Mouse (Mus musculus) CH12.LX (cell line): ENCODE data around the gene H2afb3. TPM values are rescaled to one million over a fixed set of nuclear protein-coding genes. Genes with fewer than 3 reads are reported as not detected.

ENCODE experiments used
- DNase-seq: peaks from one replicate; pipeline ENCODE4 v3.0.0-alpha.2; 2013; ENCODE audit errors: extremely low read depth
- H3K27ac ChIP-seq: 2 replicates; pipeline ENCODE4 v1.5.1; 2012; ENCODE audit warnings: low read depth, mild to moderate bottlenecking, control low read depth, moderate library complexity; ENCODE audit not compliant: insufficient read depth
- H3K27me3 ChIP-seq: replicated peaks from 2 replicates; pipeline ENCODE3; 2012; ENCODE audit warnings: inconsistent platforms
- H3K36me3 ChIP-seq, 2 experiments: replicated peaks in 1 of 2; 2 replicates each; pipeline versions ENCODE3 to v1.6.1; 2012; ENCODE audit warnings: inconsistent platforms in 1 of 2, low read length in 1 of 2, mild to moderate bottlenecking in 1 of 2, mixed read lengths in 1 of 2, moderate library complexity in 1 of 2; ENCODE audit not compliant: control insufficient read depth in 1 of 2, insufficient read depth in 1 of 2
- H3K4me1 ChIP-seq, 2 experiments: 2 replicates each; pipeline ENCODE4 v1.6.1; 2012; ENCODE audit warnings: inconsistent platforms in 1 of 2, moderate library complexity in 1 of 2; ENCODE audit not compliant: insufficient read depth in 2 of 2, control insufficient read depth in 1 of 2
- H3K4me2 ChIP-seq: 2 replicates; pipeline ENCODE4 v1.6.1; 2012; ENCODE audit warnings: low read depth, mild to moderate bottlenecking, control low read depth; ENCODE audit not compliant: poor library complexity, insufficient read depth, severe bottlenecking
- H3K4me3 ChIP-seq, 3 experiments: fragments of 150-350 bp in 1 of 3; sonication (generic) in 1 of 3; replicated peaks in 1 of 3; 2 replicates each; pipeline versions ENCODE3 to v1.5.1; 2011 to 2012; ENCODE audit warnings: low read depth in 2 of 3, low read length in 2 of 3, mild to moderate bottlenecking in 2 of 3, moderate library complexity in 2 of 3, control low read depth in 1 of 3, improper control_type of control experiment in 1 of 3, inconsistent platforms in 1 of 3, mixed read lengths in 1 of 3; ENCODE audit not compliant: poor library complexity in 1 of 3
- H3K79me2 ChIP-seq: replicated peaks from 2 replicates; pipeline ENCODE4 v1.6.1; 2012; ENCODE audit warnings: mild to moderate bottlenecking, moderate library complexity; ENCODE audit not compliant: control insufficient read depth, poor library complexity, insufficient read depth, severe bottlenecking; ENCODE audit errors: extremely low read depth
- H3K9ac ChIP-seq: 2 replicates; pipeline ENCODE4 v1.6.1; 2012; ENCODE audit warnings: low read depth, mild to moderate bottlenecking, control low read depth, moderate library complexity; ENCODE audit not compliant: insufficient read depth
- H3K9me3 ChIP-seq: replicated peaks from 2 replicates; pipeline ENCODE3; 2012; ENCODE audit warnings: low read length, inconsistent platforms, mixed read lengths
- BHLHE40 ChIP-seq: IDR thresholded peaks from 2 replicates; pipeline ENCODE4 v1.6.1; 2011; ENCODE audit warnings: mild to moderate bottlenecking, low read depth, low read length, improper control_type of control experiment
- CHD2 ChIP-seq: IDR thresholded peaks from 2 replicates; pipeline ENCODE4 v1.6.1; 2011; ENCODE audit warnings: low read length, improper control_type of control experiment
- CTCF ChIP-seq, 2 experiments: IDR thresholded peaks in 1 of 2; conservative IDR thresholded peaks in 1 of 2; 2 replicates each; pipeline ENCODE4 v1.5.1; 2011 to 2012; ENCODE audit warnings: low read depth in 2 of 2, low read length in 2 of 2, improper control_type of control experiment in 1 of 2, inconsistent platforms in 1 of 2, mild to moderate bottlenecking in 1 of 2, moderate library complexity in 1 of 2
- EP300 ChIP-seq: IDR thresholded peaks from 2 replicates; pipeline ENCODE4 v1.6.1; 2011; ENCODE audit warnings: low read length, improper control_type of control experiment
- GABPA ChIP-seq: IDR thresholded peaks from 2 replicates; pipeline ENCODE4 v1.6.1; 2012; ENCODE audit warnings: low read depth, low read length, improper control_type of control experiment, inconsistent platforms; ENCODE audit not compliant: insufficient replicate concordance
- MAX ChIP-seq: IDR thresholded peaks from 2 replicates; pipeline ENCODE4 v1.6.1; 2011; ENCODE audit warnings: low read length, improper control_type of control experiment
- MAZ ChIP-seq: IDR thresholded peaks from 2 replicates; pipeline ENCODE4 v1.6.1; 2012; ENCODE audit warnings: low read depth, mild to moderate bottlenecking, inconsistent platforms, low read length, improper control_type of control experiment, moderate library complexity
- MEF2A ChIP-seq: IDR thresholded peaks from 2 replicates; pipeline ENCODE4 v1.6.1; 2014; ENCODE audit warnings: low read depth, mild to moderate bottlenecking, inconsistent platforms, low read length, improper control_type of control experiment, borderline replicate concordance
- MXI1 ChIP-seq: IDR thresholded peaks from 2 replicates; pipeline ENCODE4 v1.6.1; 2011; ENCODE audit warnings: mild to moderate bottlenecking, low read depth, low read length, improper control_type of control experiment
- MYC ChIP-seq: IDR thresholded peaks from 2 replicates; pipeline ENCODE4 v1.6.1; 2011; ENCODE audit warnings: low read depth, mild to moderate bottlenecking, improper control_type of control experiment, low read length
- NRF1 ChIP-seq: IDR thresholded peaks from 2 replicates; pipeline ENCODE4 v1.6.1; 2014; ENCODE audit warnings: low read depth, mild to moderate bottlenecking, inconsistent platforms, low read length, improper control_type of control experiment, moderate library complexity
- RAD21 ChIP-seq: IDR thresholded peaks from 2 replicates; pipeline ENCODE4 v1.6.1; 2011; ENCODE audit warnings: low read depth, mild to moderate bottlenecking, low read length, improper control_type of control experiment, moderate library complexity
- SIN3A ChIP-seq: IDR thresholded peaks from 2 replicates; pipeline ENCODE4 v1.6.1; 2012; ENCODE audit warnings: low read length, improper control_type of control experiment, inconsistent platforms
- TBP ChIP-seq: conservative IDR thresholded peaks from 2 replicates; pipeline ENCODE4 v1.6.1; 2011; ENCODE audit warnings: low read depth, low read length, improper control_type of control experiment
- TCF12 ChIP-seq: IDR thresholded peaks from 2 replicates; pipeline ENCODE4 v1.6.1; 2014; ENCODE audit warnings: low read depth, mild to moderate bottlenecking, inconsistent platforms, low read length, improper control_type of control experiment
- UBTF ChIP-seq: IDR thresholded peaks from 2 replicates; pipeline ENCODE4 v1.6.1; 2012; ENCODE audit warnings: low read depth, mild to moderate bottlenecking, inconsistent platforms, low read length, improper control_type of control experiment, moderate library complexity
- dilution Hi-C: fragments of 300-500 bp; cut with MboI; formaldehyde crosslinking; loops from 2 replicates; pipeline ENCODE4 v1.14.3; 2020; ENCODE audit warnings: low sequenced_read_pairs; ENCODE audit not compliant: extremely low pct_unique_long_range_greater_than_20kb, extremely low pct_ligation_motif_present
- in situ Hi-C: fragments of 300-500 bp; cut with MboI; formaldehyde crosslinking; loops from 3 replicates; pipeline ENCODE4 v1.14.3; 2019; ENCODE audit warnings: low sequenced_read_pairs, low pct_ligation_motif_present, low pct_unique_long_range_greater_than_20kb, mixed read lengths
- polyA plus RNA-seq: library from polyadenylated mRNA; unstranded; fragments of >175 nt; gene quantifications from 2 replicates; pipeline ENCODE4 v1.2.1, GENCODE M21; 2012; ENCODE audit warnings: low read depth; ENCODE audit not compliant: insufficient read length
- total RNA-seq, 2 experiments: library from RNA; depleted of rRNA; stranded (reverse); fragments of 300-350 nt in 1 of 2; fragments of >200 nt in 1 of 2; gene quantifications; 2 replicates each; pipeline ENCODE4 v1.2.3; 2012 to 2014

The H2afb3 gene
- total and polyA plus RNA-seq, 3 experiments: not detected

DNA sequence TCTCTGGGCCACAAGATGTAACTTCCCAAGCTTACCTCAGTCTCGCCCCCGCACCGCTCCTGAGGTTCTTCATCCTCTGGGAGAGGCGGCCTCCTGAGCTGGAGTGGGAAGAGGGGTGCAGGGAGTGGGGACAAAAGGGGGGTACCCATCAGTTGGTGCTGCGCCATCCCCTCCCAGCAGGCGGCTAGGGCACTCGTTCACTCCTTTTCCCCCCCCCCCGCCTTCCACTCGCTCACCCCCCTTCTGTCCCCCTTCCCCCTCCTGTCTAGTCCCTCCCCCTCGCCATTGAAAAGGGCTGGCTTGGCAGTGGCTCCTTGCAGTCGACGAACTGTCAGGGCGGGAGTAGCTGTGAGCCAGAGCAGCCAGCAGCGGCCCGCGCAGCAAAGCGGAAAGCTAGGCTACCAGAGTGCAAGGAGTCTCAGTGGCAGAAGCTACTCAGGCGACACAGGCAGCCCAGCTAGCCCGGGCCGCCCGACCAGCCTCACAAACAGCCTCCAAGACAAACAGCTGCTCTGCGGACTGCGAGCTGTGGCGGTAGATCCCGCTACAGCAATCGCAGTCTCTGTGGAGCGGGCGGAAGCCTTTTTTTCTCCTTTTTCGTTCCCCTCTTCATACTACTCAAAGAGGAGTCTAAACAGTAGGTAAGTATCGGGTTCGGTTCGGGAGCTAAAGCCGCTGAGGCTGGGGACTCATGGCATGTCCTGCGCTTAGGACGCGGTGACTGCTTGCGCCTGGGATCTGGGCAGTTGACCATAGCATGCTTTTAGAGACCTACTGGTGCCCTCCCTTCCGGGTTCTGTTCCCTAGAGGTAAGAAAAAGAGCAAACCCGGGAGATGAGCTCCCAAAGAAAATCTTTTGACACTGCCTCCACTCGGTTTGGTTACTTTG lies 22.6 kb downstream of the H2afb3 start, which contains the start of gene Pcdh11x:
TSS of gene Pcdh11x (plus strand) at position 249 of the 889 bp plus-strand sequence.
- Histone ChIP-seq H3K27me3 (no peaks in the 10 kb centered on the region), H3K4me3 (no peak within 1 kb of the TSS), H3K27ac (no peak within 1 kb of the TSS), H3K9ac (no peak within 1 kb of the TSS), H3K79me2 (no peaks in the 10 kb centered on the region), H3K36me3 (no peaks in the 10 kb centered on the region), H3K4me2 (no peak within 1 kb of the TSS), H3K4me1 (no peaks in the 10 kb centered on the region), H3K9me3 (peaks cover 20% of the 10 kb centered on the region)
- in situ Hi-C loops (no loop called here), dilution Hi-C loops (no loop called here)
- TF ChIP-seq MAZ: no peak
- TF ChIP-seq CTCF (conservative IDR thresholded peaks at IDR 0.05 in 1 of 2, IDR thresholded peaks at IDR 0.05 in 1 of 2; ENCODE audit: low read depth in 2 of 2, low read length in 2 of 2): no peak
- TF ChIP-seq TCF12: no peak
- no peak for TF ChIP-seq CHD2
- no peak for TF ChIP-seq UBTF
- no peak for TF ChIP-seq RAD21
- no peak for TF ChIP-seq MAX
- TF ChIP-seq EP300: no peak
- TF ChIP-seq MXI1: no peak
- TF ChIP-seq SIN3A: no peak
- no peak for DNase-seq

DNA sequence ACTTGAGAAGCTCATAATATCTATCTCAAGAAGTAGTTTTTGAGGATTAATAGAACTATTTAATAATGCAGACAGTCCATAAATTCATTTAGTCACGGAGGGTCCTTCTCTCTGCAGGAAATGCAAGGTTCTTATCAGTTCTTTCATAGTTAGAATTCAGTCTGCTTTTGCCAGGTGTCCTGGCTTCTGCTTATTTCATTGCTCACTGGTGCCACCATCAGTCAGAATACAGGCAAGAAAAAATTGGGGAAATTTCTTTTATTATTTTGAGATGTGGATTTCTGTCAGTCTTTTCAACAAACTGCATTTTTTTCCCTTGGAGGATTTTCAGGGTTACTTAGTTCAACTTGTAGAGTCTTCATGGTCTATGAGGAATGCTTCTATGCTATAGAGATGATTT lies 25.4 kb downstream of the H2afb3 start:
- in situ Hi-C loops: no loop called here
- no peaks in the 10 kb centered on the region for H3K4me1 ChIP-seq
- no peaks in the 10 kb centered on the region for H3K27me3 ChIP-seq
- DNase-seq: no peak
- no peak overlapping the region for H3K4me2 ChIP-seq
- no peaks in the 10 kb centered on the region for H3K36me3 ChIP-seq
- H3K4me3 ChIP-seq: no peak overlapping the region
- no peak for TF ChIP-seq TBP
- no peak for TF ChIP-seq BHLHE40
- no peak for TF ChIP-seq EP300
- no peak for TF ChIP-seq MYC
- TF ChIP-seq GABPA: no peak
- TF ChIP-seq NRF1: no peak
- TF ChIP-seq MAX: no peak
- TF ChIP-seq MEF2A: no peak
- H3K79me2 ChIP-seq: no peaks in the 10 kb centered on the region
- H3K9ac ChIP-seq: no peak overlapping the region
- dilution Hi-C loops: no loop called here
- no peak overlapping the region for H3K27ac ChIP-seq
- peaks cover 15% of the 10 kb centered on the region for H3K9me3 ChIP-seq
